Mouse (Mus musculus) mature B cell (primary cell): ENCODE data around the gene Kmt5c.

ENCODE experiments used
- in situ Hi-C: fragments of 300-500 bp; cut with MboI; formaldehyde crosslinking; loops from 2 replicates; pipeline ENCODE4 v1.14.3; 2019

Kmt5c gene

GRCm38 (mm10) chr7:4789436-4789935, 49.6 kb downstream of the Kmt5c start, which contains the start of gene Tmem238:
Gene Tmem238, minus strand, starts transcription at chr7:4789656.
- in situ Hi-C loops: no loop called here

GRCm38 (mm10) chr7:4792278-4793212, 52.6 kb downstream of the Kmt5c start, which contains the start of gene Rpl28:
Gene Rpl28, plus strand, starts transcription at chr7:4792874.
- in situ Hi-C loops: loop anchor here (10.0 kb wide), 1 partner anchor 168 kb away; no protein-coding TSS in a partner anchor

DNA sequence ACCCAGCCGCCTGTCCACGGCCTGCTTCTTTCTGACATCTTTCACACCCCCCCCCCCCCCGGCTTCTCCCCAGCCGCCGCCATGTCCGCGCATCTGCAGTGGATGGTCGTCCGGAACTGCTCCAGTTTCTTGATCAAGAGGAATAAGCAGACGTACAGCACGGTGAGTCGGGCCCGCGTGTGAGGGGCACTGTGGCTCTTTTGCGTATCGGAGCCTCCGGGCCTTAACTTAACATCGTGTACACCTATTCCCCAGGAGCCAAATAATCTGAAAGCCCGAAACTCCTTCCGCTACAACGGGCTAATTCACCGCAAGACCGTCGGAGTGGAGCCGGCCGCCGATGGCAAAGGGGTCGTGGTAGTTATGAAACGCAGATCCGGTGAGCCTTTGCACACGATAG, 53.3 kb downstream of the Kmt5c start:
- in situ Hi-C loops: loop anchor here (10.0 kb wide), 1 partner anchor 168 kb away; no protein-coding TSS in a partner anchor

DNA sequence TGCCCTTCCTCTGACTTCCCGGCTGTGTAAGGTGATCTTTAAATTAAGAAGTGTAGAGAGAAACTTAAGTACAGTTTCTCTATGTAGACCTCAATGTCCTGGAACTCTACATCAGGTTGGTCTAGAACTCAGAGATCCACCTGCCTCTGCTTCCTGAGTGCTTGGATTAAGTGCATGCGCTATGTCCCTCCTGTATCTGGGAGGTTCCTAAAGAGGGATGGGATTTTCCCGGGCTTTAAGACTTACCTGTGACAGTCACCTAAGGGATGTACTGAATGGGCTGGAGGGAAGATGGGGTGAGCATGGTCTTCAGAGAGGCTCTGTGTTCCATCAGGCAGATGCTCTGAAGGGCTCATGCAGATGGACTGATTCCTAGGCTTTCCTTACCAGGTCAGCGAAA, 53.8 kb downstream of the Kmt5c start:
- in situ Hi-C loops: loop anchor here (10.0 kb wide), 1 partner anchor 169 kb away; no protein-coding TSS in a partner anchor

DNA sequence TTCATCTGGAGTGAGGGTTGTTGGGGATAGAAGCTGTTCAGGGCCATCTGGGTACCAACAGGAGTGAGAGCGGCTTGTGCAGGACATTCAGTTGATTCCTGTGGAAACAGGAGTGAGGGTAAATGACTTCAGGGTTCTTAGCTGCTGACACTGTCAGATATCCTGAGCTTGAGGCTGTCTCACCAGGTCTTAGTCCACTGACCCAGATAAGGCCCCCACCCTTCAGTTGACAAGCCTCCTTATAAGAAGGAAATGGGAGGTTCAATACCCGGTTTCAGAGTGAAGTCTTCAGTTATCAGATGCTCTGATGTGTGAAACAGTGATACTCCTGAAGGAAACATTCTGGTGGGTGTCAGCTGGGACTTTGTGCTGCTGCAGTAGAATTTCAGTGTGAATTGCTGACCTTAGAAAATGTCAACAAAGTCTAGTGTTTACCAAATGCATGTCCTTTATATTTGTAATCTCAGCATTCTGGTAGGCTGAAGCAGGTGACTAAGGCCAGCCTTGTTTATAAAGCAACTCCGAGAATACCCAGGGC, 54.8 kb downstream of the Kmt5c start:
- in situ Hi-C loops: loop anchor here (10.0 kb wide), 1 partner anchor 170 kb away; no protein-coding TSS in a partner anchor

DNA sequence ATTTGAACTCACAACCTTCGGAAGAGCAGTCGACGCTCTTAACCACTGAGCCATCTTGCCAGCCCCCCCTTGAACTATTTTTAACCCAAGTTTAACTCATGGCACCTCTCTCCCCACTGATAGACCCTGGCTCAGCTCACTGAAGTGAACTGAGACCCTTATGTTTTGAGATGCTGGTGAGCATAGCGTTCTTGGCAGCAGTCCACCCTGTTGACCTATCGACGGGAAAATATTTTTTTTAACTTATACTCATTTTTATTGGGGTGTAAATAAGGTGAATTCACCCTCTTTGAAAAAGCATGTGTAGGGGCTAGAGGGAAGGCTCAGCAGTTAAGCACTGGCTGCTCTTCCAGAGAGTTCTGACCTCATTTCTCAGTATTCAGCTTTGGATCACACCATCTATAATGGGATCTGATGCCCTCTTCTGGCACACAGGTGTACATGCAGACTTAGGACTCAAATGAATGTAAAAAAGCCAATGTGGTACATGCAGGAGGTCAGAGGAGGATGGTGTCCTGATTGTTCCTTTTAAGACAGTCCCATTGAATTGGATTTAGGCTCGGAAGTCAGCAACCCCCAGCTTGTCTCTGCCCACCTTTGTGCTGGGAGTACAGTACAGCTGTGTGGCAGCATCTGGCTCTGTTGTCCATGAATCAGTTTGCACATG, 56.0 kb downstream of the Kmt5c start:
- in situ Hi-C loops: loop anchor here (10.0 kb wide), 1 partner anchor 171 kb away; no protein-coding TSS in a partner anchor
